Comparison of ENCODE assay signal across 9 mouse cellular contexts in genomic region chr2:174900671-174900991, GRCm38 (mm10).
A peak's percentile ranks its signal among the peaks of the same experiment; 100 is the strongest.
DNase-seq lines count a peak whose midpoint lies in the region; TF ChIP-seq lines count a peak whose summit lies in the region.
"Had no signal": no experiment of that assay in that cellular context is flagged by ENCODE, and none has a peak within 500 bp of the region (broad histone marks: within the 10 kb centered on the region; RNA-seq: fewer than 3 reads in every experiment).

No protein-coding gene starts in this region.

- no peaks in the 10 kb centered on the region for H3K9me3 ChIP-seq in limb, embryonic 10.5 days (replicated peaks)

- no peaks in the 10 kb centered on the region for H3K36me3 ChIP-seq in limb, embryonic 10.5 days

- DNase-seq in thymus, postnatal 14 days = peak; percentile 8
- no peak for DNase-seq in thymus, postnatal 0 days (ENCODE audit: low spot score)
- peak; percentile 20 for DNase-seq in gastrocnemius, postnatal 25 days
- DNase-seq in kidney, adult 18-20 months = peak; percentile 49
- peak; percentile 76 for DNase-seq in limb, embryonic 10.5 days (ENCODE audit: low spot score)
- peak; percentile 12 for DNase-seq in naive thymus-derived CD4-positive, alpha-beta T cell, adult 2 months (ENCODE audit: low read depth)
- DNase-seq in urinary bladder, postnatal 25 days (ENCODE audit: low spot score) = peak; percentile 58

- no peak overlapping the region for H3K4me3 ChIP-seq in cortical plate, adult 2 months (ENCODE audit: insufficient read depth, low read length)
- H3K4me3 ChIP-seq in limb, embryonic 10.5 days = no peak overlapping the region
- H3K4me3 ChIP-seq: megakaryocyte, embryonic 14.5 days had no signal

- no peaks in the 10 kb centered on the region for H3K27me3 ChIP-seq in limb, embryonic 10.5 days (ENCODE audit: low read depth, poor library complexity, severe bottlenecking)
- H3K27me3 ChIP-seq: megakaryocyte, embryonic 14.5 days had no signal

- TF ChIP-seq CTCF in cortical plate, adult 2 months (IDR thresholded peaks at IDR 0.05; ENCODE audit: extremely low read depth, insufficient read depth, low read length) = peak; percentile 70; the same call in 1 of the 2 replicates

- H3K4me1 ChIP-seq in cortical plate, adult 2 months (ENCODE audit: control insufficient read depth, insufficient read depth, low read length) = no peaks in the 10 kb centered on the region
- peaks cover 21% of the 10 kb centered on the region for H3K4me1 ChIP-seq in limb, embryonic 10.5 days

- H3K27ac ChIP-seq in cortical plate, adult 2 months (ENCODE audit: insufficient read depth, low read length) = no peak overlapping the region
- H3K27ac ChIP-seq in limb, embryonic 10.5 days = peak overlapping the region; percentile 77

- no peak for TF ChIP-seq POLR2A in cortical plate, adult 2 months (IDR thresholded peaks at IDR 0.05; ENCODE audit: extremely low read depth, insufficient read depth, low read length)
